In genomic region chr17:28520561-28520960, GRCm38 (mm10) we compare ENCODE assay signal across 25 mouse cellular contexts. TPM values are rescaled to one million over a fixed set of nuclear protein-coding genes. Genes with fewer than 3 reads are reported as not detected.
"Had no signal": no experiment of that assay in that cellular context is flagged by ENCODE, and none has a peak within 500 bp of the region (broad histone marks: within the 10 kb centered on the region; RNA-seq: fewer than 3 reads in every experiment).

No protein-coding gene starts in this region.

- ATAC-seq: lung, postnatal 0 days; midbrain, embryonic 15.5 days had no signal

- DNase-seq: kidney, postnatal 10 days; kidney, postnatal 36 days; liver, embryonic 13.5 days; lung, embryonic 14.5 days; retina, postnatal 1 day; right cerebral cortex, postnatal 25 days had no signal

- H3K4me3 ChIP-seq: limb, embryonic 10.5 days; limb, embryonic 13.5 days; liver, embryonic 13.5 days; midbrain, embryonic 12.5 days; midbrain, embryonic 15.5 days; neural tube, embryonic 12.5 days; neural tube, embryonic 15.5 days had no signal

- H3K9me3 ChIP-seq: limb, embryonic 10.5 days; limb, embryonic 13.5 days; liver, embryonic 13.5 days; midbrain, embryonic 12.5 days; midbrain, embryonic 15.5 days; neural tube, embryonic 12.5 days; neural tube, embryonic 15.5 days had no signal

- H3K9ac ChIP-seq: limb, embryonic 13.5 days; liver, embryonic 13.5 days; lung, embryonic 14.5 days; midbrain, embryonic 12.5 days; midbrain, embryonic 15.5 days; neural tube, embryonic 12.5 days; neural tube, embryonic 15.5 days had no signal

- H3K36me3 ChIP-seq: limb, embryonic 10.5 days; limb, embryonic 13.5 days; liver, embryonic 13.5 days; midbrain, embryonic 12.5 days; midbrain, embryonic 15.5 days; neural tube, embryonic 12.5 days; neural tube, embryonic 15.5 days had no signal

- H3K4me2 ChIP-seq: limb, embryonic 13.5 days; liver, embryonic 13.5 days; lung, embryonic 14.5 days; midbrain, embryonic 12.5 days; midbrain, embryonic 15.5 days; neural tube, embryonic 12.5 days; neural tube, embryonic 15.5 days had no signal

- H3K27ac ChIP-seq: limb, embryonic 10.5 days; limb, embryonic 13.5 days; liver, embryonic 13.5 days; macrophage; midbrain, embryonic 12.5 days; midbrain, embryonic 15.5 days; neural tube, embryonic 12.5 days; neural tube, embryonic 15.5 days had no signal

RNA-seq across cellular contexts. Expression of gene Armc12, which starts 10.0 kb away (rescaled TPM):
- total RNA-seq: layer of hippocampus, postnatal 25 days; left cerebral cortex, adult 18-20 months; left cerebral cortex, postnatal 25 days; liver, adult 2 months; megakaryocyte, adult 5-6 weeks had no signal
- polyA plus RNA-seq: intestine, embryonic 14.5 days; kidney, embryonic 14.5 days; limb, embryonic 10.5 days; limb, embryonic 13.5 days; liver, adult 2 months; liver, embryonic 13.5 days; liver, embryonic 16.5 days; lung, embryonic 14.5 days; lung, postnatal 0 days; macrophage; midbrain, embryonic 12.5 days; midbrain, embryonic 15.5 days; neural tube, embryonic 12.5 days; neural tube, embryonic 15.5 days; stomach, embryonic 16.5 days had no signal

RNA-seq across cellular contexts. Expression of gene Clpsl2, which starts 28.6 kb away (rescaled TPM):
- total RNA-seq: layer of hippocampus, postnatal 25 days; left cerebral cortex, adult 18-20 months; left cerebral cortex, postnatal 25 days; liver, adult 2 months; megakaryocyte, adult 5-6 weeks had no signal
- polyA plus RNA-seq: intestine, embryonic 14.5 days; kidney, embryonic 14.5 days; limb, embryonic 10.5 days; limb, embryonic 13.5 days; liver, adult 2 months; liver, embryonic 13.5 days; liver, embryonic 16.5 days; lung, embryonic 14.5 days; lung, postnatal 0 days; macrophage; midbrain, embryonic 12.5 days; midbrain, embryonic 15.5 days; neural tube, embryonic 12.5 days; neural tube, embryonic 15.5 days; spleen, adult 2 months; stomach, embryonic 16.5 days; testis, adult 2 months had no signal

RNA-seq across cellular contexts. Expression of gene Clps, which starts 40.0 kb away (rescaled TPM):
- total RNA-seq: layer of hippocampus, postnatal 25 days; left cerebral cortex, adult 18-20 months; left cerebral cortex, postnatal 25 days; megakaryocyte, adult 5-6 weeks had no signal
- polyA plus RNA-seq: kidney, embryonic 14.5 days; limb, embryonic 10.5 days; macrophage; midbrain, embryonic 12.5 days; neural tube, embryonic 12.5 days; neural tube, embryonic 15.5 days had no signal

RNA-seq across cellular contexts. Expression of gene Lhfpl5, which starts 54.9 kb away (rescaled TPM):
- total RNA-seq: liver, adult 2 months; megakaryocyte, adult 5-6 weeks had no signal
- polyA plus RNA-seq: liver, adult 2 months; liver, embryonic 13.5 days; macrophage; spleen, adult 2 months had no signal
